Mouse (Mus musculus): Measurements from ENCODE around the gene Ctdnep1.

The Ctdnep1 gene

DNA sequence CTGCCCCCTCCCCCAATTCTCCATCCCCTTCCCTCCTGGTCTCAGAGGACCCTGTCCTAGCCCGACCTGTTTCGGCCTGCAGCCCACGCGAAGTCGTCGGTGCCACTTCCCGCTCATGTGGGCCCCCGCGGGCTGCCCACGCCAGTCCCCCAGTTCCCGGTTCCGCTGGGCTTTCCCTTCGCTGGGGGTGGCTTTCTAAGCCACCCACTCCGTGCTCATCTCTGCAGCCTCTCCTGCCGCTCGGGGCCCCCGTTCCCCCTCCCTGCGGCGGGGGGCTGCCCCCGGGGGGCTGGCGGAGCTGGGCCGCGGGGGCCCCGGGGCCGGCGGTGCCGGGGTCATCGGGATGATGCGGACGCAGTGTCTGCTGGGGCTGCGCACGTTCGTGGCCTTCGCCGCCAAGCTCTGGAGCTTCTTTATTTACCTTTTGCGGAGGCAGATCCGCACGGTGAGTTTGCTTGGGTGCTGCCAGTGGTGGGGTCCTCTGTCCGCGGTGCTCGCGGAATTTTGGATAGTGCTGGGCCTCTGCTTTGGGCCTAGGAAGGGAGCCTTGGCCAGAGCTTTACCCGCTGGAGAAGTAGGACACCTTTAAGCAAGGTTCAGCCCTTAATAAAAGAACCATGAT is at the start of gene Ctdnep1:
Gene Ctdnep1, plus strand, starts transcription at position 16 of the 622 bp plus-strand sequence.
- no peak for DNase-seq (ENCODE audit: extremely low spot score, low spot score)

DNA sequence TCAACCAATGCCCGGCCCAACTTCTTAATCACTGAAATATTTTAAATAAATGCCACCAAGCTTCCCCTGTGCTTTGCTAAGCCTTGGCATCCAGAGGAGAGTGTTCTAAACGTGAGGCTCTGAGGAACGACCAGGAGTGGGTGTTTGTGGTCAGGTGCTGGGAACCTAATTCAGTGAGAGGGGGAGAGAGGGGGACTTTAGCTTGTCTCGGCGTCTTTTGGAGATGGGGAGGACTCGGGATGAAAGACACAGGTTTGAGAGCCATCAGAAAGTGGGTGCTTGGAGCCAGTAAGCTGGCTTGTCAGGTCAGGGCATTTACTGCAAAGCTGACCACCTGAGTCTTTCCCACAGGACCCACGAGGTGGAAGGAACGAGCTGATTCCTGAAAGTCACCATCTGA is 49.2 kb upstream of the Ctdnep1 start:
- no peak for DNase-seq (ENCODE audit: extremely low spot score, low spot score)

DNA sequence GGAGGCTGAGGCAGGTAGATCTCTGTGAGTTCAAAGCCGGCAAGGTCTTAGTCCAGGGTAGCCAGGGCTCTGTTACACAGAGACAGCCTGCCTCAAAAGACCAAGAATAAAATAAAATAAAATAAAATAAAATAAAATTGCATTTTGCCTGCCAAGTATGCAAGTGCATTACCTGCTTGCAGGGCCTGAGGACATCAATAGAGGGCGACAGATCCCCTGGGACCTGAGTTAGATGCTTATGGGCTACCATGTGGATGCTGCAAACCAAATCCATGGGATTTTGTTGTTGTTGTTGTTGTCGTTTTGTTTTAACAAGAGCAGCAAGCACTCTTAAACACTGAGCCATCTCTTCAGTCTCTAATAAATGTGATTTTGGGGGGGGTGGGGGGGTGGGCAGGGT is 48.7 kb upstream of the Ctdnep1 start:
- no peak for DNase-seq (ENCODE audit: extremely low spot score, low spot score)

DNA sequence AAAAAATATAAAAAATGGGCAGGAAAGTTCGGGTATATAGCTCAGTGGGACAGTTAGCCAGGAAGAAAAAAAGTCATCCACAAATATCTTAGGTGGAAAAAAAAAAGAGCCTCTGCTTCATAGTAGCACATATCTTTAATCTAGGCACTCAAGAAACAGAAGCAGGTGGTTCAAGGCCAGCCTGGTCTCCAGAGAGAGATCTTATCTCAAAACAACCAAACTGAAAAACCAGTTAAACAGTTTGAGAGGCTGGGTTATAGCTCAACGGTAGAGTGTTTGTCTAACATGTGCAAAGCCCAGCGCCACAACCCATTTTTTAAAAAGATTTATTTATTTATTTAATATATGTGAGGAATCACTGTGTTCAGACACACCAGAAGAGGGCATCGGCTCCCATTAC is 47.9 kb upstream of the Ctdnep1 start:
- no peak for DNase-seq (ENCODE audit: extremely low spot score, low spot score)

DNA sequence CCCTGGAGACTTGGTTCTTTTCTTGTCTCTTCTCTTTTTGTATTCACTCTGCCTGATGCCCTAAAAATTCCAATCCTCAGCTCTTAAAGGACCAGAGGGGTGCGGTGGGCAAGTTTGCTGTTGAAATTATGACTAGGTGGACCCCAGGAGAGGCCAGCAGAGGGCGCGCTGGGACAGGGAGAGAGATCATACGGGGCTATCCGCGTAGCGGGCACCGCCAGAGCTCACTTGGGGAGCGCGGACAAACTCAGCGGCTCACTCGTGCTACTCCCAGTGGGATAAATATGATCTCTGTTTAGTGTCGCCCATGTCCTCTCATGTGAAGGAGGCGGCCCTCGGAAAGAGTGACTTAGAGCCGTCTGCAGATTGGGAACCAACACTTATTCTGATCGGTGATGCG is 46.8 kb upstream of the Ctdnep1 start:
- DNase-seq (ENCODE audit: extremely low spot score, low spot score): peak; percentile 96

DNA sequence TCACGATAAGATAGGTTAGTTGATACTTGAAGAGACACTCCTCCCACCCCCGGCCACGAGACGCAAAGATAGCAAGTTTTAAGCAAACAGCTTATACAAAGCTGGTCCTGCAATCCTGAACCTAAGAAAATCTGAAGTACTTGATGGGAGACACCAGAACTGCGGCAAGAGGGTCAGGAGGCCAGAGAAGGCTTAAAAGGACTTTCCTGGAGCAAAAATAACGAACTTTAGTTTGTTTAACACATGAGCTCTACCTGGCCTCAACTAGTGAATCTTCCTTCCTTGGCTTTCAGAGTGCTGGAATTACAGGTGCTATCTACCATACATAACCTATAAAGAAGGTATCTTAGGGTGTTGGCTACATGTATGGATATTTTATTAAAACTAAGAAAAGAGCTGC is 46.3 kb upstream of the Ctdnep1 start:
- no peak for DNase-seq (ENCODE audit: extremely low spot score, low spot score)

DNA sequence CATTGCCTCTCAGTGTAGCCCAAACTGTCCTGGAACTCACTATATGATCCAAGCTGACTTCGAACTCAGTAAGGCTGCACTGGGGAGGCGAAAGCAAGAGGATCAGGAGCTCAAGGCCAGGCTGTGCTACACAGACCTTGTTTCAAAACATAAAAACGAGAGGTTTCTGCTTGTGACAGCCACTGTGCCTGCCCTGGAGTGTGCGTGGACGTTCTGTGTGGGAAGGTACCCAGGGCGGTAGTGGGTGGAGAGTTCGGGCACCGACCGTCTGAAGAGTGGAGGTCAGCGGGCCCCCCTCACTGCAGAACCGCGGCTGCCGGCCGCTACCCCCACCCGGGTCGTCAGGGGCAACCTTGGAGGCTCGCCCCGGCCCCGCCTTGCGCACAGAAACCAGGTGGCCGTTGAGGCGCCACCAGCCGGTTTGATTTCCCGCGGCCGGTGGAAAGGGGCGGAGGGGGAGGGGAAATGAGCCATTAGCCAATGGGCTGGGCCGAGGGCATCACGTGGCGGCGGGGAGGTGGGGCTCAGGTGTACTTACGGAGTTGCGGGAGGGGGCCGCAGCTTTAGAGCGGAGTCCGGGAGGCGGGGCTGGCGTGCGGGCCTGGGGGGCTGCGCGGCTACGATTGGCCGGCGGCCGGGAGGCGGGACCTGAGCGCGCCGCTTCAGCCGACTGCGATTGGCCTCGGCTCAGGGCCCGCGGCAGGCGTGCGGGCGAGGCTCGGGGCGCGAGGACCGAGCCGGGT is 45.6 kb upstream of the Ctdnep1 start, which contains the start of gene Ybx2:
Gene Ybx2, plus strand, starts transcription at position 660 of the 743 bp plus-strand sequence.
- peak; percentile 89 for DNase-seq (ENCODE audit: extremely low spot score, low spot score)

DNA sequence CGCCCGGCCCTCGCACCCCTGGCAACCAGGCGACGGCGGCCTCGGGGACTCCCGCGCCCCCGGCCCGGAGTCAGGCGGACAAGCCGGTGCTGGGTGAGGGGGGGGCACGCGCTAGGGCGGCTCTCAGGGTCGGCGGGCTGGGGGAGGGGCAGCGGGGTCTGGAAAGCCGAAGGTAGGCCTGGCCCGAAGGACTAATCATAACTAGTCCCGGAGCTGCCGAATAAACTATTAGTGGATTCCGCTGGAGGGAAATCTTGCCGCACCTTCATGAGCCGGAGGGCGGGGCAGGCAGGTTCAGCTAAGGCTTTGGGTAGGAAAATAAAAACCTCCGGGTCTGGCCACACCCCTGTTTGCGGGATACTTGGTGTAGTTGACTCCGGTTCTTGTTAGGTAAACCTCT is 44.8 kb upstream of the Ctdnep1 start:
- DNase-seq (ENCODE audit: extremely low spot score, low spot score): peak; percentile 40

DNA sequence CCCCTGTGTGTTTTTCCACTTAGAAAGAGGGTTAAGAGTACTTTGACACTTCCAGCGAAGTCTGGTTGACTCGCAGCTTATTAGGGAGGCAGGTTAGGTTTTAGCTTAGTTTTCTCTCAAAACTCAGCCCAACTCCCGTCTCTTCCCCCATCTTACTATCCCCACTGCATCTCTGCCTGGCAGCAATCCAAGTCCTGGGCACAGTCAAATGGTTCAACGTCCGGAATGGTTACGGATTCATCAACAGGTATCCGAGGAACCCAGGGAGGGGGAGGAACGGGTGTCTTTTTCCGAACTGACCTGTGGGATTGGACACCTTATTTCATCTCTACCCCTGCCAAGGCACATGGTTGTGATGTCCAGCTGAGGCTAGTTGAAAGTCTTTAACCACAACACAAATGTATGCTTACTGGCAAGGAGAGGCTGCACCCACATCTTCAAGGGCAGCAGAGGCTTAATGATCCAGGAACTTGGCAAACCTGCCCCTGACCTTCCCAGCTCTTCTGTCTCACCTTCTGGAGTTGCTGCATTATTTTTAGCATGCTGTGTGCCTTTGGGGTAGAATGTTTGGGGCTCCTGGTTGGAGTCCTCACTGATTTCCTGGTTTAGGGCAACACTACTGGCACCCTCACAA is 44.1 kb upstream of the Ctdnep1 start:
- DNase-seq (ENCODE audit: extremely low spot score, low spot score): no peak

DNA sequence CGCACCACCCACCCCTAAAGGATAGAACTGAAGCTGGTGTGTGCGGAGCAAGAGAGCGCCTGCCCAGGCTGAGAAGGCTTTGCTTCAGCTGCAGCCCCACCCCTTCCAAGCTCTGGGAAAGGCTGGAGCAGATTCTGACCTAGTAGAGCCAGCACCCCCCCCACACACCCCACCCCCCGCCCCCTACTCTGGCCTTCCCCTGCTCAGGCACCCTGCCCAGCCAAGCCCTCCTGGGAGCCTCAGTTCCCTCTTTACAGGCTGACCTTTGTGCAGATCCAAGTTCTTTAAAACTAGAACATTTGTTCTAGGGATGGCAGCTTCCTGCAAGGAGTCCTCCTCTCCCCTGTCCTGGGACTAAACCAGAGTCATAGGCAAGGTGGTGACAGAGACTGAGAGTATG is 43.6 kb upstream of the Ctdnep1 start:
- no peak for DNase-seq (ENCODE audit: extremely low spot score, low spot score)

DNA sequence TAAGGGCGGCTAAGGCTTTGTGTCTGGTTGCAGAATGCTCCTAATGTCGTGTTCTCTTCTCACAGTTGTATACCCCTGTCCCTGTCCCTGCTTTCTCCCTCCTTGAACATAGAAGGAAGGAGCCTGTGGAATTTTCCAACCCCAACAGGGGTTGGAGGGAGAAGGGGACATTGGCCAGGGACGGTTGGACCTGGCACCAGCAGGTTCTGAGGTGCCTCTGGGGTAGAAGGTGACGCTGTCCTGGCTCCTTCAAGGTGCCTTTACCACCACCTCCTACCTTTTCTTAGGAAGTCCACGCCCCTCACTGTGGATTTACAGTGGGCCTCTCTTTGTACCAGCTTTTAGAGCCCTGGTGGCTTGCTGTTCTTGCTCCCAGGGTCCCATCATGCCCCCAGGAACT is 43.1 kb upstream of the Ctdnep1 start:
- DNase-seq (ENCODE audit: extremely low spot score, low spot score): no peak

DNA sequence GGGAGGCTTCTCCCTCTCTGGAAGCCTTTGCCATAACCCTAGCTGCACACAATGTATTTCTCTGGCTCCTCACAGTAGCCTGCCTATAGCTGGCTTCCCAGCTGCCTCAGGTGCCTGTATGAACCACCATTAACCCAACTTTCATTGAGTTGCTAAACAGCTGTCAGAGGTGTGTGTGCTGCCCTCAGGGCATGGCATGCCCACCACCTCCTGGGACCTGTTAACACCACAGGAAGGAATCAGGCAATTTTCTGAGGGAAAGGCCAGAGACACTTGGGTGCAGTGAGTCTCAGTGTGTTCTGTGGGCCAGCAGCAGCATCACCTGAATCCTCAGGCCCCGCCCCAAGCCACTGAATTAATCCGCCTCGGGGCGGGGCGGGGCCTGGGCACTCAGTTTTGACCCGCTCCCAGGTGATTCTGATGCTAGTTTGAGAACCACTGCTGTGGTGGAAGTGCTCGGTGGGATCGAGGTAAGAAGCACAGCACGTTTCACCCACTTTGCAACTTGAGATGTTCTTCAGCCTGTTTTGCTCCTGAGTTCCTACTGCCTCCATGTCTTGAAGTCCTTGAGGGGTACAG is 42.5 kb upstream of the Ctdnep1 start:
- no peak for DNase-seq (ENCODE audit: extremely low spot score, low spot score)

DNA sequence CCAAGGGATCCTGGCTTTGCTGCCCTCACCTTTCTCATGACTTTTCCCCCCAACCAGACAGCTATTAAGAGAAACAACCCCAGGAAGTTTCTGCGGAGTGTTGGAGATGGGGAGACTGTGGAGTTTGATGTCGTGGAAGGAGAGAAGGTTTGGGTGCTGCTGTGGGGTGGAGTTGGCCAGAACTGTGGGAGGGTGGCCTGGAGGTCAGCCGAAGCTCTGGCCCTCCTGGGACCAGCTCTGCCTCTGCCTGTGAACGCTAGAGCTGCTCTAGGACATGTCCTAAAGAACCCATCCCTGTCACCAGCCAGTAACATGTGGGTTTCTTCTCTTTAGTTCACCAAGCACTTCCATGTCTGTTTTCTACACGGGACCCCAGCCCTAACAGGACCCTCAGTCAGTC is 41.8 kb upstream of the Ctdnep1 start:
- no peak for DNase-seq (ENCODE audit: extremely low spot score, low spot score)

DNA sequence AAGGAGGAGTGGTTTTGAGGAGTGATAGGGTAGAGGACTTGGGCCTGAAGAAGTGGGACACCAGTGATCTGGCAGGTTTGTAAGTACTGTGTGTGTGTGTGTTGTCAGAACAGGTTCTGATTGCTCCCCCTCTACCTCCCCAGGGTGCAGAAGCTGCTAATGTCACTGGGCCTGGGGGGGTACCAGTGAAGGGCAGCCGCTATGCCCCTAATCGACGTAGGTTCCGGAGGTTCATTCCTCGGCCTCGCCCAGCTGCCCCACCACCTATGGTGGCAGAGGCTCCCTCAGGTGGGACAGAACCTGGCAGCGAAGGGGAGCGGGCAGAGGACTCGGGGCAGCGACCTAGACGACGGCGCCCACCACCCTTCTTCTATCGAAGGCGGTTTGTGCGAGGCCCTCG is 41.2 kb upstream of the Ctdnep1 start:
- no peak for DNase-seq (ENCODE audit: extremely low spot score, low spot score)

DNA sequence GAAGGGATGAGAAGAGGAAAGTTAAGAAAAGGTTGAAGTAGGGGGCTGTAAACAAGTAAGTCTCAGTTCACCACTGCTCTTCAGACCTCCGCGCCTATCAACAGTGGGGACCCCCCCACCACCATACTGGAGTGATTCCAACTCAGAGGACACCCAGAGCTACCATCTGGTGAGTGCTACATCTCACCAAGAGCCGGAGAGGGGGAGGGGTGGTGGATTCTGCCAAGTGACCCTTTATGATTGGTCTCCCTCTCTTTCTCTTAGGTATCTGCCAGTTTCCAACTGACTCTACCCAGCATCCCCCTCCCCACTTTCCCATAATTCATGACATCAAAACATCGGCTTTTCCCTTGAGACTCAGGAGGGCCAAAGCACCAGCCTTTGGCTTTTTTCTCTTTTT is 40.0 kb upstream of the Ctdnep1 start:
- DNase-seq (ENCODE audit: extremely low spot score, low spot score): no peak

DNA sequence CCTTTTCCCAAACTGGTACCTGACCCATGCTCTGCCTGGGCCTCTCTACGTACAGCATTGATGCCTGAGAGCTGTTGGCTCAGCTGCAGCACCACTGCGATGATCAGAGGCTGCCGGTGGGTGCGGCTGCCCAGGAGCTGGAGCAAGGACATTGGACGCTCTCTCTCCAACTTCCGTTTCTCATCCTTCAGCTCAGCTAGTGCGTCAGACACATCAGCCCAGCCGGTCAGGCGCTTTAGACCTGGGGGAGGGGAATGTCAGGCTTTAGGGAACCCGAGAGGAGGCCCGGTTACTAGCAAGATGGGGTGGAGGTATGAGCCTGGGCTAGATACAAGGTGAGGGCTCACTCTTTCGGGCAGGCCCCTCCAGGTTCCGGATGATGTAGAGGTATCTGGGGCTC is 35.7 kb upstream of the Ctdnep1 start:
- DNase-seq (ENCODE audit: extremely low spot score, low spot score): no peak

DNA sequence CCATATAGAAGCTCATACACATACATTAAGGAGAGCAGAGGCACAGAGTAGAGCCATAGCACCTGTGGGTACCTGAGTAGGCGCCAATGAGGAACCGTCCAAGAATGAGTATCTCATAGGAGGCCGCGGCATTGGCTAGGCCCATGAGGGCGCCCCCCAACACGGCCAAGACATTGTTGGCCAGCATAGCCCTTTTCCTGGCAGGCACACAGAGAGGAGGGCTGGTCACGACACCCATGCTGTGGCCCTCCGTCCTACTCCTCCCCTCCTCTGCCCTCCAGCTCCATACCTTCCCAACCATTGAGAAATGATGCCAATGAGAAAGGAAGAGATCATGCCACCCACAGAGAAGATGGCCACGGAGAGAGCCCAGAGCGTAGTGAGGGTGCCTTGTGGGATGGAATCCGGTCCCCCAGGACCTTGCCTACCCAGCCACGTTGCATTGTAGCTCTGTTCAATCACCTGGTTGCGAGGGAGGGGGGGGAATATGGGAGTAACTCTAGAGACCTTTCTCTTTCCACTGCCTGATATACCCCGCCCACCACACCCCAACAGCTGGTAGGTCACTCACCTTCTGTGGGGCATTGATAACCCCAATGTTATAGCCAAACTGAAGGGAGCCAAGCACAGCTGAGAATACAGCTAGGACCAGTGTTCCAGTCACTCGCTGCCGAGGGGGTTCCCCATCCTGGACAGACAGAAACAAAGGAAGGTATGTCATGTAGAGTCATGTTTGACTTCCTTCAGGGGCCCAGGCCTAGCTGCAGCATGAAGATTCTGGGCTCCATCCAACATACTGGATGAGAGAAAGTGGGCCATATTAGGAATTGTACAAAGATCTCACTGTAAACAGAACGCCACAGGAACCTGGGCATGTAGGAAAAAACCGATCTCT is 34.7 kb upstream of the Ctdnep1 start:
- DNase-seq (ENCODE audit: extremely low spot score, low spot score): no peak

DNA sequence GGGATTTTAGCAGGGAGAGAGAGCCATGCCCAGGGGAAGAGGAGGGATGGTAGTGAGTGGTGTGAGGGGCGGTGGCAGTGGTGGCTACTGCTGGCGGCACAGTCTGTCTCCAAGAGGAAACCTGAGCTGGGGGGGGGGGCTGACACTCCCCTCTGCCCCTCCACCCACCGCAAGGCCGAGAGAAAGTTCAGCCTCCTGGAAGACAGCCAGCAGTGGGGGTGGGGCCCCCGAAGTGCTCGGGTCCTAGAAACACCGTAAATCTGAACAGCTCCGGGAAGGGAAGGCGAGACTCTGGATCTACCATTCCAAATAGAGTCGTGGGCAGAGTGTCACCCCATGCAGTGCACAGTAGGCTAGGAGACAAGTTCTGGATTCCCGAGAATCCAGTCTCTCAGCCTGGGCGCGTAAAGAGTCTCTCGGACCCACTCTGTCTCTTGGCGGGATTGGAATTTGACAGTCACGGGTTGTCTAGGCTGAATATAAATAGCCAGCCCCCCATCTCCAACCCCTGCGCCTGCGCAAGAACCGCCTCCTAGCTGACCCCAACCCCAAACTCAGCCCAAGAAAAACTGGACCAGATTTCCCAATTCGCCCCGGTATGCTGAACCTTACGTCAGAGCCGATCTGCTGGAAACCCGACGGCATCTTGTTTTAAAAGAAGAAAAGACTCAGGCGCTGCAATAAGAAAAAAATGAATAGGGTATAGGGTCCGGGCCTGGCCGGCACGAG is 33.5 kb upstream of the Ctdnep1 start:
- DNase-seq (ENCODE audit: extremely low spot score, low spot score): peak; percentile 53

DNA sequence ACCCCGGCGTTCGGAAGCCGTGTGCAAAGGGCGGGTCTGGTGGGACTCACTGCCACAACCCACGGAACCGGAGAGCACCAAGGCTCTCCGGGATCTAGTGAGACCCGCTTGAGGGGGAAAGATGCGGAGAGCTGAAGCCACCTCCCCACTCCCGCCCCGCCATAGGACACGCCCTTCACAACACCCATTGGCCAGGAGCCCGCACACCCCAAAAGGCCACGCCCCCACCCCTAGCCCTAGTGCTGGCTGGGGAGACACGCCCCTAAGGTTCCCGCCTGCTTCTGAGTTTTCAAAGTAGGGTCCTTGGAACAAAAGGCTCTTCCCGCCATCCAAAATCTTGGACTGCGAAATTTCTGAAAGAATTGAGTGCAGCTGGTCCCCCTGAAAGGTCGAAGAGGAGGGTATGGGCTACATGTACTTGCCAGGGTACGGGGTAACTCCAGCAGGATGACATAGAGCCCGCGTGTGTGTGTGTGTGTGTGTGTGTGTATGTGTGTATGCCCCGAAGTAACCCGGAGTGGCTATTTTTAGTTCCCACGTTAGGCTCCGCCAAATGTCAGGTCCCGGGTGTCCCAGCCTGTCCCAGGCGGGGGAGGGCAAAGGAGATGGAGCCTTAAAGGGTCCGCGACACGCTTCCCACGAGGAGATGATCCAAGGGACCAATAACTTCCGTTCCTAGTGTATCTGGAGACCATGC is 32.7 kb upstream of the Ctdnep1 start, which contains the start of gene Slc2a4:
Gene Slc2a4, minus strand, starts transcription at position 123 of the 697 bp plus-strand sequence.
- peak; percentile 93 for DNase-seq (ENCODE audit: extremely low spot score, low spot score)

DNA sequence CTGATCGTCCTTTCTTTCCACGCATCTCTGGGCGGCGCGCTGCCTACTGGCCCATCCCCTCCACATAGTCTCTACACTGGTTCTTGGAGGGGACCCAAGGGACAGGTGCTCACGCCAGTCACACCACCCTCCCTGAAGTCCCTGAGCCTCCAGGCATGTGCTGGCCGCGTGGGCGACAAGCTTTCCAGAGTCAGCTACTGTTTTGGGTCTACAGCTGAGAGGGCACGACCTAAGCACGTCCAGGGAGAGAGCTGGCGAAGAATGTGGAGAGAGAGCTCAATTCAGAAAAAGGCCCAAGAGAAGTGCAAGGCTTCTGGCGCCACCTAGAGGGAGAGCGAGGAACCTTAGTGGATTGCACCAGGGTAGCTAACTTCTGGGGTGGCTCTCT is 32.2 kb upstream of the Ctdnep1 start:
- peak; percentile 91 for DNase-seq (ENCODE audit: extremely low spot score, low spot score)
